Mouse (Mus musculus) NIH3T3 (cell line): ENCODE data around the gene Rpl13a.
A peak's percentile ranks its signal among the peaks of the same experiment; 100 is the strongest.

Experiments
- DNase-seq: peaks from one replicate; pipeline ENCODE4 v3.0.0-alpha.2; 2012; ENCODE audit warnings: low read depth

The Rpl13a gene

GRCm38 (mm10) chr7:45090251-45090977 lies 38.1 kb downstream of the Rpl13a start:
- DNase-seq = peak; percentile 66

GRCm38 (mm10) chr7:45088597-45088996 lies 40.0 kb downstream of the Rpl13a start:
- DNase-seq = no peak

- DNase-seq = peak; percentile 34
These were observed 42.5 kb downstream of the Rpl13a start for GRCm38 (mm10) chr7:45086084-45086483.

GRCm38 (mm10) chr7:45083300-45083890 lies 45.2 kb downstream of the Rpl13a start:
- no peak for DNase-seq

- no peak for DNase-seq
These were observed 45.9 kb downstream of the Rpl13a start for GRCm38 (mm10) chr7:45082401-45083299.

GRCm38 (mm10) chr7:45081016-45081415 lies 47.5 kb downstream of the Rpl13a start:
- peak; percentile 68 for DNase-seq

GRCm38 (mm10) chr7:45079856-45080255 lies 48.7 kb downstream of the Rpl13a start:
- DNase-seq = peak; percentile 94

- DNase-seq = peak; percentile 89
These were observed 50.0 kb downstream of the Rpl13a start for GRCm38 (mm10) chr7:45078513-45078912.

- DNase-seq = no peak
These were observed 50.7 kb downstream of the Rpl13a start for GRCm38 (mm10) chr7:45077829-45078228.

- no peak for DNase-seq
These were observed 51.2 kb downstream of the Rpl13a start for GRCm38 (mm10) chr7:45077322-45077721.

GRCm38 (mm10) chr7:45076501-45076900 lies 52.1 kb downstream of the Rpl13a start:
- DNase-seq = no peak
